Mouse (Mus musculus) hindbrain, embryonic 15.5 days (tissue): ENCODE results near the gene Lhfp. TPM values are rescaled to one million over a fixed set of nuclear protein-coding genes. Genes with fewer than 3 reads are reported as not detected.

Source experiments
- ATAC-seq: fragments of 200-750 bp; cut with Nextera tagmentation; 2 replicates; pipeline ENCODE4 v1.8.0; 2017; ENCODE audit warnings: low read depth, moderate number of reproducible peaks, moderate TSS enrichment; ENCODE audit not compliant: low FRiP score
- H3K27ac ChIP-seq: fragments of 300-500 bp; sonication (generic); replicated peaks from 2 replicates; pipeline ENCODE4 v1.5.1; 2015; ENCODE audit warnings: mild to moderate bottlenecking, inconsistent platforms
- H3K27me3 ChIP-seq: fragments of 300-500 bp; sonication (generic); 2 replicates; pipeline ENCODE4 v1.6.1; 2015; ENCODE audit warnings: control low read depth, inconsistent platforms
- H3K36me3 ChIP-seq: fragments of 300-500 bp; sonication (generic); 2 replicates; pipeline ENCODE4 v1.6.1; 2015; ENCODE audit warnings: control low read depth, inconsistent platforms
- H3K4me1 ChIP-seq: fragments of 300-500 bp; sonication (generic); replicated peaks from 2 replicates; pipeline ENCODE4 v1.6.1; 2015; ENCODE audit warnings: control low read depth, inconsistent platforms
- H3K4me2 ChIP-seq: fragments of 300-500 bp; sonication (generic); 2 replicates; pipeline ENCODE4 v1.6.1; 2015; ENCODE audit warnings: moderate library complexity, mild to moderate bottlenecking, inconsistent platforms
- H3K4me3 ChIP-seq: fragments of 300-500 bp; sonication (generic); 2 replicates; pipeline ENCODE4 v1.5.1; 2015; ENCODE audit warnings: mild to moderate bottlenecking, inconsistent platforms
- H3K9ac ChIP-seq: fragments of 300-500 bp; sonication (generic); 2 replicates; pipeline ENCODE4 v1.6.1; 2015; ENCODE audit warnings: inconsistent platforms
- H3K9me3 ChIP-seq: fragments of 300-500 bp; sonication (generic); 2 replicates; pipeline ENCODE4 v1.6.1; 2016; ENCODE audit warnings: control low read depth, inconsistent platforms
- WGBS: fragments of 180-500 bp; shearing (Covaris S2); methylation state at CpG from one replicate; pipeline ENCODE4 v1.1.7; 2015; 5-methylcytosine and 5-hydroxymethylcytosine counted together
- polyA plus RNA-seq: library from polyadenylated mRNA; unstranded; fragments of >200 nt; fragmentation: Nextera tagmentation; extraction: Ambion mirVana; gene quantifications from 2 replicates; pipeline ENCODE4 v1.2.1, GENCODE M21; 2015

Lhfp gene
- 64.8 and 69.7 TPM in 2 replicates for polyA plus RNA-seq

- Histone ChIP-seq H3K4me1 (peaks cover 32% of the 10 kb centered on the region), H3K36me3 (no peaks in the 10 kb centered on the region), H3K27ac (peak within 1 kb of the TSS; percentile 71), H3K27me3 (0 out of 2 replicates have a peak, but pooled peaks cover 2% of the 10 kb centered on the region), H3K4me3 (peak within 1 kb of the TSS; percentile 75), H3K9me3 (no peaks in the 10 kb centered on the region), H3K4me2 (peak within 1 kb of the TSS; percentile 92), H3K9ac (peak within 1 kb of the TSS; percentile 52)
- ATAC-seq = peak; percentile 89
- WGBS = under 1% methylated on average over 56 of the region's 58 CpGs
These were observed at the start of gene Lhfp for GRCm38 (mm10) chr3:53041411-53042239. TSS of gene Lhfp (plus strand) at chr3:53041528.

- H3K4me3 ChIP-seq = no peak overlapping the region
- H3K9me3 ChIP-seq = no peaks in the 10 kb centered on the region
- peaks cover 65% of the 10 kb centered on the region for H3K36me3 ChIP-seq
- H3K4me1 ChIP-seq = no peaks in the 10 kb centered on the region
- no peak overlapping the region for H3K9ac ChIP-seq
- no peak overlapping the region for H3K27ac ChIP-seq
- no peaks in the 10 kb centered on the region for H3K27me3 ChIP-seq
- 89% methylated on average over 9 of the region's 10 CpGs for WGBS
- ATAC-seq = no peak
- H3K4me2 ChIP-seq = no peak overlapping the region
These were observed 48.0 kb upstream of the Lhfp start for GRCm38 (mm10) chr3:52993296-52993695.

- ATAC-seq = no peak
- Histone ChIP-seq H3K4me2 (no peak overlapping the region), H3K9ac (no peak overlapping the region), H3K9me3 (no peaks in the 10 kb centered on the region), H3K4me1 (no peaks in the 10 kb centered on the region), H3K36me3 (peaks cover 53% of the 10 kb centered on the region), H3K27me3 (no peaks in the 10 kb centered on the region), H3K27ac (no peak overlapping the region), H3K4me3 (no peak overlapping the region)
- 75% methylated on average over 5 of the region's 5 CpGs for WGBS
These were observed 46.7 kb upstream of the Lhfp start for GRCm38 (mm10) chr3:52994666-52995065.

- WGBS = 92% methylated on average over 5 of the region's 5 CpGs
- H3K9me3 ChIP-seq = no peaks in the 10 kb centered on the region
- no peak overlapping the region for H3K9ac ChIP-seq
- no peak overlapping the region for H3K4me2 ChIP-seq
- peaks cover 58% of the 10 kb centered on the region for H3K36me3 ChIP-seq
- H3K27ac ChIP-seq = no peak overlapping the region
- no peak for ATAC-seq
- no peak overlapping the region for H3K4me3 ChIP-seq
- H3K27me3 ChIP-seq = no peaks in the 10 kb centered on the region
- no peaks in the 10 kb centered on the region for H3K4me1 ChIP-seq
These were observed 44.7 kb upstream of the Lhfp start for GRCm38 (mm10) chr3:52996635-52997034.

- Histone ChIP-seq H3K9me3 (no peaks in the 10 kb centered on the region), H3K4me1 (no peaks in the 10 kb centered on the region), H3K4me2 (no peak overlapping the region), H3K27ac (no peak overlapping the region), H3K27me3 (no peaks in the 10 kb centered on the region), H3K36me3 (peaks cover 62% of the 10 kb centered on the region), H3K4me3 (no peak overlapping the region), H3K9ac (no peak overlapping the region)
- WGBS = 91% methylated on average over 1 of the region's 1 CpGs
- no peak for ATAC-seq
These were observed 43.9 kb upstream of the Lhfp start for GRCm38 (mm10) chr3:52997381-52997780.

GRCm38 (mm10) chr3:52999016-52999744, 42.1 kb upstream of the Lhfp start:
- no peak overlapping the region for H3K4me3 ChIP-seq
- H3K36me3 ChIP-seq = peaks cover 55% of the 10 kb centered on the region
- ATAC-seq = no peak
- 80% methylated on average over 15 of the region's 15 CpGs for WGBS
- H3K9me3 ChIP-seq = no peaks in the 10 kb centered on the region
- no peak overlapping the region for H3K4me2 ChIP-seq
- H3K27ac ChIP-seq = no peak overlapping the region
- no peaks in the 10 kb centered on the region for H3K27me3 ChIP-seq
- H3K9ac ChIP-seq = no peak overlapping the region
- H3K4me1 ChIP-seq = no peaks in the 10 kb centered on the region

- WGBS = 94% methylated on average over 3 of the region's 3 CpGs
- H3K9me3 ChIP-seq = no peaks in the 10 kb centered on the region
- no peak overlapping the region for H3K27ac ChIP-seq
- no peak overlapping the region for H3K4me3 ChIP-seq
- no peaks in the 10 kb centered on the region for H3K4me1 ChIP-seq
- no peak for ATAC-seq
- no peaks in the 10 kb centered on the region for H3K27me3 ChIP-seq
- no peak overlapping the region for H3K9ac ChIP-seq
- no peak overlapping the region for H3K4me2 ChIP-seq
- peaks cover 51% of the 10 kb centered on the region for H3K36me3 ChIP-seq
These were observed 41.3 kb upstream of the Lhfp start for GRCm38 (mm10) chr3:52999996-53000395.

GRCm38 (mm10) chr3:53002076-53002475, 39.3 kb upstream of the Lhfp start:
- ATAC-seq = no peak
- Histone ChIP-seq H3K27ac (no peak overlapping the region), H3K9ac (no peak overlapping the region), H3K27me3 (no peaks in the 10 kb centered on the region), H3K9me3 (no peaks in the 10 kb centered on the region), H3K36me3 (peaks cover 49% of the 10 kb centered on the region), H3K4me2 (no peak overlapping the region), H3K4me3 (no peak overlapping the region), H3K4me1 (no peaks in the 10 kb centered on the region)
- WGBS = 81% methylated on average over 6 of the region's 6 CpGs

- Histone ChIP-seq H3K9ac (no peak overlapping the region), H3K9me3 (no peaks in the 10 kb centered on the region), H3K27me3 (no peaks in the 10 kb centered on the region), H3K36me3 (peaks cover 58% of the 10 kb centered on the region), H3K4me3 (no peak overlapping the region), H3K4me1 (no peaks in the 10 kb centered on the region), H3K4me2 (no peak overlapping the region), H3K27ac (no peak overlapping the region)
- peak; percentile 69; the same call in 1 of the 2 replicates for ATAC-seq
- WGBS = 61% methylated on average over 2 of the region's 2 CpGs
These were observed 36.8 kb upstream of the Lhfp start for GRCm38 (mm10) chr3:53004406-53005114.

- no peak for ATAC-seq
- H3K9ac ChIP-seq = no peak overlapping the region
- H3K27ac ChIP-seq = no peak overlapping the region
- WGBS = 93% methylated on average over 8 of the region's 8 CpGs
- peaks cover 51% of the 10 kb centered on the region for H3K36me3 ChIP-seq
- no peaks in the 10 kb centered on the region for H3K9me3 ChIP-seq
- no peak overlapping the region for H3K4me3 ChIP-seq
- H3K4me1 ChIP-seq = no peaks in the 10 kb centered on the region
- no peaks in the 10 kb centered on the region for H3K27me3 ChIP-seq
- H3K4me2 ChIP-seq = no peak overlapping the region
These were observed 33.9 kb upstream of the Lhfp start for GRCm38 (mm10) chr3:53007411-53007810.

GRCm38 (mm10) chr3:53016436-53017340, 24.6 kb upstream of the Lhfp start, which contains the start of gene Cog6:
TSS of gene Cog6 (minus strand) at chr3:53017237.
- no peaks in the 10 kb centered on the region for H3K27me3 ChIP-seq
- peak within 1 kb of the TSS; percentile 83 for H3K27ac ChIP-seq
- H3K4me2 ChIP-seq = peak within 1 kb of the TSS; percentile 55
- peak within 1 kb of the TSS; percentile 82 for H3K4me3 ChIP-seq
- peak; percentile 94 for ATAC-seq
- 5% methylated on average over 53 of the region's 53 CpGs for WGBS
- H3K4me1 ChIP-seq = peaks cover 11% of the 10 kb centered on the region
- H3K9ac ChIP-seq = peak within 1 kb of the TSS; percentile 86
- H3K36me3 ChIP-seq = peaks cover 15% of the 10 kb centered on the region
- H3K9me3 ChIP-seq = no peaks in the 10 kb centered on the region
